Comparison of ENCODE assay signal across 8 mouse cellular contexts in the genomic region with DNA sequence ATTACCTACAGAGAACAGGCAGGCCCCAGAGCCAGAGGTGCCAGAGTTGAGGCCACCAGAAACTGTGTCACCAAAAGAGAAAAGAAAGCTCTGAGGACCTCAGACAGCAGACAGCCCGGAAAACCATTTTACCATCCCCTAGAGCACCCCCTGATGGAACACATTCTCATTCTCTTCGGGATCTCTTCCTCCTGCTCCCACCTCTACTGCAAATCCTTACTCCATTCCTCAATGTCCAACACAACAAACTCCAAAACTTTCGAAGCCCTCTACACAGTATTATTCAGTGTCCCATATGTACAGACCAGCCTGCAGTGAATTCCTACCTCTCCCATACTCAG. TPM values are rescaled to one million over a fixed set of nuclear protein-coding genes. Genes with fewer than 3 reads are reported as not detected.
DNase-seq lines count a peak whose midpoint lies in the region; ATAC-seq and TF ChIP-seq lines count a peak whose summit lies in the region.

No protein-coding gene starts in this region.

- peaks cover 27% of the 10 kb centered on the region for H3K4me1 ChIP-seq in embryonic facial prominence, embryonic 10.5 days
- H3K4me1 ChIP-seq in intestine, embryonic 14.5 days (replicated peaks; ENCODE audit: control insufficient read depth, insufficient read depth, low read length), result peaks cover 24% of the 10 kb centered on the region
- H3K4me1 ChIP-seq in neural tube, embryonic 12.5 days, result peaks cover 12% of the 10 kb centered on the region

- H3K27ac ChIP-seq in layer of hippocampus, adult 2 months, result peak overlapping the region; percentile 87
- peak overlapping the region; percentile 93 for H3K27ac ChIP-seq in embryonic facial prominence, embryonic 10.5 days (replicated peaks)
- H3K27ac ChIP-seq in intestine, embryonic 14.5 days (ENCODE audit: low read depth), result peak overlapping the region; percentile 95
- no peak overlapping the region for H3K27ac ChIP-seq in neural tube, embryonic 12.5 days

- no peak for DNase-seq in layer of hippocampus, adult 2 months (ENCODE audit: low spot score in 2 of 2)
- DNase-seq in layer of hippocampus, postnatal 36 days, result no peak
- DNase-seq in embryonic facial prominence, embryonic 10.5 days (ENCODE audit: low spot score), result no peak
- DNase-seq in intestine, embryonic 14.5 days (ENCODE audit: low spot score), result no peak
- no peak for DNase-seq in adrenal gland, postnatal 25 days
- DNase-seq in left cerebral cortex, postnatal 4 days, result no peak
- no peak for DNase-seq in right cerebral cortex, postnatal 14 days

- H3K4me3 ChIP-seq in layer of hippocampus, adult 2 months, result peak overlapping the region; percentile 92
- peak overlapping the region; percentile 96 for H3K4me3 ChIP-seq in embryonic facial prominence, embryonic 10.5 days
- peak overlapping the region; percentile 74 for H3K4me3 ChIP-seq in intestine, embryonic 14.5 days (ENCODE audit: low read depth, low read length)
- H3K4me3 ChIP-seq in neural tube, embryonic 12.5 days, result peak overlapping the region; percentile 81

- no peaks in the 10 kb centered on the region for H3K27me3 ChIP-seq in embryonic facial prominence, embryonic 10.5 days (replicated peaks; ENCODE audit: low read depth, poor library complexity, severe bottlenecking)
- no peaks in the 10 kb centered on the region for H3K27me3 ChIP-seq in intestine, embryonic 14.5 days (replicated peaks; ENCODE audit: control insufficient read depth, insufficient read depth, low read length)
- no peaks in the 10 kb centered on the region for H3K27me3 ChIP-seq in neural tube, embryonic 12.5 days (replicated peaks)

- peaks cover 22% of the 10 kb centered on the region for H3K36me3 ChIP-seq in embryonic facial prominence, embryonic 10.5 days (replicated peaks)
- peaks cover 24% of the 10 kb centered on the region for H3K36me3 ChIP-seq in intestine, embryonic 14.5 days (ENCODE audit: control insufficient read depth, insufficient read depth, low read length)
- H3K36me3 ChIP-seq in neural tube, embryonic 12.5 days, result no peaks in the 10 kb centered on the region; the same call in 1 of the 2 replicates

- H3K4me2 ChIP-seq in intestine, embryonic 14.5 days (ENCODE audit: low read length), result peak overlapping the region; percentile 46
- peak overlapping the region; percentile 95 for H3K4me2 ChIP-seq in neural tube, embryonic 12.5 days (replicated peaks)

- intact Hi-C loops in left cerebral cortex, postnatal 4 days (cut with DNase I), result no loop called here

- no peaks in the 10 kb centered on the region for H3K9me3 ChIP-seq in embryonic facial prominence, embryonic 10.5 days
- no peaks in the 10 kb centered on the region for H3K9me3 ChIP-seq in intestine, embryonic 14.5 days (ENCODE audit: control insufficient read depth, low read length)
- H3K9me3 ChIP-seq in neural tube, embryonic 12.5 days, result no peaks in the 10 kb centered on the region

- 20% methylated on average over 3 of the region's 3 CpGs for WGBS in embryonic facial prominence, embryonic 10.5 days
- 9% methylated on average over 3 of the region's 3 CpGs for WGBS in intestine, embryonic 14.5 days
- 21% methylated on average over 3 of the region's 3 CpGs for WGBS in neural tube, embryonic 12.5 days

- peak overlapping the region; percentile 79 for H3K9ac ChIP-seq in intestine, embryonic 14.5 days (ENCODE audit: low read length)
- H3K9ac ChIP-seq in neural tube, embryonic 12.5 days, result peak overlapping the region; percentile 79; the same call in 1 of the 2 replicates

- peak; percentile 24; the same call in 1 of the 2 replicates for TF ChIP-seq CTCF in layer of hippocampus, adult 2 months (conservative IDR thresholded peaks at IDR 0.05)

- peak; percentile 44 for ATAC-seq in intestine, embryonic 14.5 days (replicated peaks; ENCODE audit: low FRiP score, low TSS enrichment, low read depth)
- ATAC-seq in neural tube, embryonic 12.5 days (ENCODE audit: low FRiP score, low read depth), result no peak

RNA-seq across cellular contexts. Expression of gene Hdlbp, which starts 32.8 kb away (rescaled TPM):
- total RNA-seq in layer of hippocampus, adult 2 months (2021), result 100 to 1,000 TPM; 137 to 148 TPM
- total RNA-seq in layer of hippocampus, postnatal 36 days (2021), result 100 to 1,000 TPM; 148 to 152 TPM
- 124 and 126 TPM in 2 replicates for polyA plus RNA-seq in embryonic facial prominence, embryonic 10.5 days (2016; fragmentation: Nextera tagmentation; extraction: Ambion mirVana)
- 124 and 142 TPM in 2 replicates for polyA plus RNA-seq in intestine, embryonic 14.5 days (2014; fragmentation: Nextera tagmentation; extraction: Ambion mirVana)
- 89.2 and 90.6 TPM in 2 replicates for polyA plus RNA-seq in neural tube, embryonic 12.5 days (2016; fragmentation: Nextera tagmentation; extraction: Ambion mirVana)
- total RNA-seq in adrenal gland, postnatal 25 days (2021), result 339 and 351 TPM in 2 replicates
- total RNA-seq in left cerebral cortex, postnatal 4 days (2021), result 100 to 1,000 TPM; 123 to 124 TPM
